ENCODE assay signal across 9 mouse cellular contexts in the genomic region with DNA sequence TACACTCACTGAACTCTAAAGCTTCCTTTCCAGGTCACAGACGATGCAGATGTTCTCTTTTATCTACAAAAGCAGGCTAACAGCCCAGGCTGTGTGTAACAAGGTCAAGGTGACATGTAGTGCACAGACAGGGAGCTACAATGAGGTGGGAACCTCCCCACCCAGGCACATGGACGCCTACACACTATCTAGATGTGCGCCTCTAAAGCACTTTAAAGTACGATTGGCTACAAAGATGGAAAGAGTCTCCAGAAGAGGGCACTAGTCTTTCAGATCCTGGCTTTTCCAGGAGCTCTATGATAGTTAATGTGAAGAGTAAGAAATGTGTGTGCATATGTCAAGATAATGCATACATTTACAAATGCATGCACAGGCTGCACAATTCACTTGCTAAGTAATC.
DNase-seq lines count a peak whose midpoint lies in the region; ATAC-seq and TF ChIP-seq lines count a peak whose summit lies in the region.
"Had no signal": no experiment of that assay in that cellular context is flagged by ENCODE, and none has a peak within 500 bp of the region (broad histone marks: within the 10 kb centered on the region; RNA-seq: fewer than 3 reads in every experiment).

No protein-coding gene starts in this region.

- no peak for TF ChIP-seq CTCF in lung, adult 2 months (IDR thresholded peaks at IDR 0.05; ENCODE audit: insufficient read depth, low read length)

- no peaks in the 10 kb centered on the region for H3K4me1 ChIP-seq in lung, adult 2 months (ENCODE audit: control insufficient read depth, insufficient read depth, low read length)

- peak; percentile 26; the same call in 1 of the 2 replicates for ATAC-seq in erythroid progenitor cell, adult 5-6 weeks (replicated peaks; ENCODE audit: low FRiP score, poor library complexity, severe bottlenecking)

- no peak for TF ChIP-seq POLR2A in lung, adult 2 months (IDR thresholded peaks at IDR 0.05; ENCODE audit: borderline replicate concordance, extremely low read depth, low read depth, low read length)

- no peak overlapping the region for H3K4me3 ChIP-seq in lung, adult 2 months (replicated peaks; ENCODE audit: extremely low read depth, low read depth, low read length)

- peak; percentile 58 for DNase-seq in heart, adult 11 months
- DNase-seq in heart, postnatal 25 days (ENCODE audit: low spot score), result no peak
- DNase-seq in lung, postnatal 10 days, result peak; percentile 9
- no peak for DNase-seq in lung, adult 2 months
- DNase-seq in thymus, postnatal 14 days, result peak; percentile 76
- DNase-seq in adipocyte (ENCODE audit: low spot score), result no peak
- no peak for DNase-seq in layer of hippocampus, postnatal 36 days
- DNase-seq: right cerebral cortex, postnatal 4 days had no signal

- intact Hi-C loops in heart, postnatal 25 days (cut with DNase I), result loop anchor here (2.0 kb wide), 1 partner anchor 140 kb away; no protein-coding TSS in a partner anchor

- 60% methylated on average over 4 of the region's 4 CpGs for WGBS in lung, adult 2 months

Comparison
In these comparisons a context has a peak if more than half of its experiments do, and no peak if none do; other contexts are left out.
1. DNase-seq: peak in heart, adult 11 months (single experiment), lung, postnatal 10 days (single experiment) and thymus, postnatal 14 days (single experiment); none in heart, postnatal 25 days (single experiment), lung, adult 2 months (single experiment), adipocyte (single experiment) and layer of hippocampus, postnatal 36 days (0 of 2).